Mouse (Mus musculus): ENCODE measurements around the gene Agps. TPM values are rescaled to one million over a fixed set of nuclear protein-coding genes. Genes with fewer than 3 reads are reported as not detected.

The Agps gene
- 18.2 TPM for polyA plus RNA-seq (2012; fragmentation: generic; extraction: Trizol)

DNA sequence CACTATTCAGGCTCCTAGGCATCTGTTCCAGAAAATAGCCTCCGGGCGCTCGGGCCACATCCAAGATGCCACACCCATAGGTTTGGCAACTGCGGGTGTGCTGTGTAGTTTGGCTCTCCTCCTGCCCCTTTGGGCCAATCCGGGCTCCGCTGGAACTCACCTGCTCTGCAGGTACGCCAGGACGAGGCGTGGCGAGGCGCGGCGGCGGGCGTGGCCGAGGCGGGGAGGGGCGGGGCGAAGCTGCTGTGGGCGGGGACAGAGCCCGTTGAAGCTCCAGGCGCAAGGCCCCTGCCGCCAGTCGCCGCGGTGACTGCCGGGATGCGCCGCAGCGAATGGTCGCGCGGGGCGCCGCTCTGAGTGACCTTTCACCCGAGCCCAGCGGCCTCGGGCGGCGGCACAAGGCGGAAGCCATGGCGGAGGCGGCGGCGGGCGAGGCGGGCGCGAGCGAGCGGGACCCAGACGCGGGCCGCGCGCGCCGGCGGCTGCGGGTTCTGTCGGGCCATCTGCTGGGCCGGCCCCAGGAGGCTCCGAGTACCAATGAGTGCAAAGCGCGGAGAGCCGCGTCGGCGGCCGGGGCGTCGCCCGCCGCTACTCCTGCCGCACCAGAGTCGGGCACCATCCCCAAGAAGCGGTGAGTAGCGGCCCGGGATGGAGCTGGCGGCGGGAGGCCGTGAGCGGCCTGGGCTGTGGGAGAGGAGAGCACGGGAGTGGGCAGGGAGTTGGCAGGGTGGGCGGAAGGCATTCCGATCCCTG is at the start of gene Agps:
TSS of gene Agps (plus strand) at position 297 of the 753 bp plus-strand sequence.
- peak within 1 kb of the TSS; percentile 91 for H3K4me2 ChIP-seq (ENCODE audit: low read depth)
- H3K36me3 ChIP-seq (ENCODE audit: control insufficient read depth, insufficient read depth) = no peaks in the 10 kb centered on the region
- peaks cover 46% of the 10 kb centered on the region for H3K79me2 ChIP-seq (ENCODE audit: control insufficient read depth, insufficient read depth)
- H3K27me3 ChIP-seq (ENCODE audit: control insufficient read depth, insufficient read depth, insufficient read length) = no peaks in the 10 kb centered on the region
- TF ChIP-seq TCF12 (IDR thresholded peaks at IDR 0.05; ENCODE audit: insufficient read depth, poor library complexity, severe bottlenecking) (no peak), POLR2AphosphoS2 (IDR thresholded peaks at IDR 0.05; ENCODE audit: insufficient read length, low read depth) (peak; percentile 64), POLR2A (IDR thresholded peaks at IDR 0.05; ENCODE audit: insufficient read length, low read depth) (peak; percentile 73), SRF (IDR thresholded peaks at IDR 0.05; ENCODE audit: control insufficient read depth, insufficient read length, low read depth) (no peak), CEBPB (IDR thresholded peaks at IDR 0.05; ENCODE audit: insufficient read depth, poor library complexity, severe bottlenecking) (no peak), E2F4 (IDR thresholded peaks at IDR 0.05; ENCODE audit: insufficient read depth) (no peak), TCF3 (IDR thresholded peaks at IDR 0.05; ENCODE audit: insufficient read length, low read depth) (no peak), MYOG (IDR thresholded peaks at IDR 0.05; ENCODE audit: control insufficient read depth in 1 of 3, insufficient read depth in 1 of 3, insufficient read length in 2 of 3, low read depth in 2 of 3) (no peak), REST (IDR thresholded peaks at IDR 0.05; ENCODE audit: insufficient read depth, insufficient read length) (no peak)
- peak within 1 kb of the TSS; percentile 71 for H3ac ChIP-seq (ENCODE audit: control insufficient read depth, insufficient read length)
- peak within 1 kb of the TSS; percentile 44 for H3K4me3 ChIP-seq

- H3K4me2 ChIP-seq (ENCODE audit: low read depth) = peak overlapping the region; percentile 50
- no peak overlapping the region for H3ac ChIP-seq (ENCODE audit: control insufficient read depth, insufficient read length)
- no peak overlapping the region for H3K4me3 ChIP-seq
- no peaks in the 10 kb centered on the region for H3K79me2 ChIP-seq (ENCODE audit: control insufficient read depth, insufficient read depth)
- TF ChIP-seq REST (IDR thresholded peaks at IDR 0.05; ENCODE audit: insufficient read depth, insufficient read length) = no peak
- no peak for TF ChIP-seq E2F4 (IDR thresholded peaks at IDR 0.05; ENCODE audit: insufficient read depth)
- no peak for TF ChIP-seq USF1 (IDR thresholded peaks at IDR 0.05; ENCODE audit: low read depth)
- H3K36me3 ChIP-seq (ENCODE audit: control insufficient read depth, insufficient read depth) = no peaks in the 10 kb centered on the region
- H3K27me3 ChIP-seq (ENCODE audit: control insufficient read depth, insufficient read depth, insufficient read length) = no peaks in the 10 kb centered on the region
Measured at GRCm38 (mm10) chr2:75786075-75786474, 45.9 kb upstream of the Agps start.

- H3ac ChIP-seq (ENCODE audit: control insufficient read depth, insufficient read length) = no peak overlapping the region
- H3K36me3 ChIP-seq (ENCODE audit: control insufficient read depth, insufficient read depth) = no peaks in the 10 kb centered on the region
- H3K79me2 ChIP-seq (ENCODE audit: control insufficient read depth, insufficient read depth) = no peaks in the 10 kb centered on the region
- H3K4me2 ChIP-seq (ENCODE audit: low read depth) = peak overlapping the region; percentile 18
- no peaks in the 10 kb centered on the region for H3K27me3 ChIP-seq (ENCODE audit: control insufficient read depth, insufficient read depth, insufficient read length)
- no peak overlapping the region for H3K4me3 ChIP-seq
- TF ChIP-seq E2F4 (IDR thresholded peaks at IDR 0.05; ENCODE audit: insufficient read depth) (no peak), CEBPB (IDR thresholded peaks at IDR 0.05; ENCODE audit: insufficient read depth, poor library complexity, severe bottlenecking) (no peak), MYOG (IDR thresholded peaks at IDR 0.05; ENCODE audit: control insufficient read depth in 1 of 3, insufficient read depth in 1 of 3, insufficient read length in 2 of 3, low read depth in 2 of 3) (no peak), POLR2AphosphoS2 (IDR thresholded peaks at IDR 0.05; ENCODE audit: insufficient read length, low read depth) (no peak), REST (IDR thresholded peaks at IDR 0.05; ENCODE audit: insufficient read depth, insufficient read length) (no peak), TCF12 (IDR thresholded peaks at IDR 0.05; ENCODE audit: insufficient read depth, poor library complexity, severe bottlenecking) (no peak), MAX (IDR thresholded peaks at IDR 0.05; ENCODE audit: low read depth) (no peak)
Measured at GRCm38 (mm10) chr2:75788511-75788910, 43.5 kb upstream of the Agps start.

GRCm38 (mm10) chr2:75789959-75790523 is 41.9 kb upstream of the Agps start:
- H3K27me3 ChIP-seq (ENCODE audit: control insufficient read depth, insufficient read depth, insufficient read length) = no peaks in the 10 kb centered on the region
- H3ac ChIP-seq (ENCODE audit: control insufficient read depth, insufficient read length) = no peak overlapping the region
- H3K36me3 ChIP-seq (ENCODE audit: control insufficient read depth, insufficient read depth) = no peaks in the 10 kb centered on the region
- H3K4me2 ChIP-seq (ENCODE audit: low read depth) = no peak overlapping the region
- H3K4me3 ChIP-seq = no peak overlapping the region
- TF ChIP-seq E2F4 (IDR thresholded peaks at IDR 0.05; ENCODE audit: insufficient read depth) = no peak
- TF ChIP-seq MYOD1 (IDR thresholded peaks at IDR 0.05; ENCODE audit: control insufficient read depth in 1 of 3, insufficient read length in 2 of 3, low read depth in 2 of 3) = no peak
- TF ChIP-seq REST (IDR thresholded peaks at IDR 0.05; ENCODE audit: insufficient read depth, insufficient read length) = no peak
- H3K79me2 ChIP-seq (ENCODE audit: control insufficient read depth, insufficient read depth) = no peaks in the 10 kb centered on the region

GRCm38 (mm10) chr2:75791561-75792308 is 40.2 kb upstream of the Agps start:
- Histone ChIP-seq H3K36me3 (ENCODE audit: control insufficient read depth, insufficient read depth) (no peaks in the 10 kb centered on the region), H3K4me3 (no peak overlapping the region), H3ac (ENCODE audit: control insufficient read depth, insufficient read length) (no peak overlapping the region), H3K27me3 (ENCODE audit: control insufficient read depth, insufficient read depth, insufficient read length) (no peaks in the 10 kb centered on the region), H3K4me2 (ENCODE audit: low read depth) (no peak overlapping the region), H3K79me2 (ENCODE audit: control insufficient read depth, insufficient read depth) (no peaks in the 10 kb centered on the region)
- TF ChIP-seq USF1 (IDR thresholded peaks at IDR 0.05; ENCODE audit: low read depth) = no peak
- TF ChIP-seq CEBPB (IDR thresholded peaks at IDR 0.05; ENCODE audit: insufficient read depth, poor library complexity, severe bottlenecking) = no peak
- no peak for TF ChIP-seq REST (IDR thresholded peaks at IDR 0.05; ENCODE audit: insufficient read depth, insufficient read length)
- TF ChIP-seq MAX (IDR thresholded peaks at IDR 0.05; ENCODE audit: low read depth) = no peak
- no peak for TF ChIP-seq MYOD1 (IDR thresholded peaks at IDR 0.05; ENCODE audit: control insufficient read depth in 1 of 3, insufficient read length in 2 of 3, low read depth in 2 of 3)
- TF ChIP-seq POLR2A (IDR thresholded peaks at IDR 0.05; ENCODE audit: insufficient read length, low read depth) = no peak
- TF ChIP-seq TCF12 (IDR thresholded peaks at IDR 0.05; ENCODE audit: insufficient read depth, poor library complexity, severe bottlenecking) = no peak
- no peak for TF ChIP-seq MYOG (IDR thresholded peaks at IDR 0.05; ENCODE audit: control insufficient read depth in 1 of 3, insufficient read depth in 1 of 3, insufficient read length in 2 of 3, low read depth in 2 of 3)
- TF ChIP-seq E2F4 (IDR thresholded peaks at IDR 0.05; ENCODE audit: insufficient read depth) = no peak
- no peak for TF ChIP-seq SRF (IDR thresholded peaks at IDR 0.05; ENCODE audit: control insufficient read depth, insufficient read length, low read depth)
- no peak for TF ChIP-seq TCF3 (IDR thresholded peaks at IDR 0.05; ENCODE audit: insufficient read length, low read depth)
- TF ChIP-seq POLR2AphosphoS2 (IDR thresholded peaks at IDR 0.05; ENCODE audit: insufficient read length, low read depth) = no peak
